Mouse (Mus musculus) frontal cortex, postnatal 14 days (tissue): ENCODE measurements around the gene Fam83e.
A peak's percentile ranks its signal among the peaks of the same experiment; 100 is the strongest.

Experiments
- DNase-seq, 2 experiments: peaks; one replicate each; pipeline ENCODE4 v3.0.0; 2022; ENCODE audit warnings: low spot score in 2 of 2

Gene Fam83e

GRCm38 (mm10) chr7:45739820-45740219 lies 18.8 kb downstream of the Fam83e start:
- DNase-seq: no peak

GRCm38 (mm10) chr7:45741308-45741707 lies 20.3 kb downstream of the Fam83e start:
- no peak for DNase-seq

DNA sequence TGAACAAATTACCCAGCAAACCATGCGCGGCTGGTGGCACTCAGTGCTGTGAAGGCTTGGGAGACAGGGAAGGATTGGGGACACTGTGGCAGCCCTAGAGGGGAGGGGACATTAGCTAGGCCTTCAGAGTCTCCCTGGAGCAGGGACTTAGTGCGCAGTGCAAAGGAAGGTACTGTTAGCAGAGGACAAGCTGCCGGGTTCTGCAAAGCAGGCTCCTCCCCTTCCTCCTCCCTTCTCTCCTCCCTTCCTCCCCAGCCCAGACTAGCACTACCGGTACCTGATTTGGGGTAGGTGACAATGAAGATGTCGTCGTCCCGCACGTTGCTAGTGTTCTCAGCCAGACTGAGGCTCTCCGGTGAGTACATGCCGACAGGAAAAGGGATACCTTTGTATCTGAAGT lies 20.8 kb downstream of the Fam83e start:
- no peak for DNase-seq

DNA sequence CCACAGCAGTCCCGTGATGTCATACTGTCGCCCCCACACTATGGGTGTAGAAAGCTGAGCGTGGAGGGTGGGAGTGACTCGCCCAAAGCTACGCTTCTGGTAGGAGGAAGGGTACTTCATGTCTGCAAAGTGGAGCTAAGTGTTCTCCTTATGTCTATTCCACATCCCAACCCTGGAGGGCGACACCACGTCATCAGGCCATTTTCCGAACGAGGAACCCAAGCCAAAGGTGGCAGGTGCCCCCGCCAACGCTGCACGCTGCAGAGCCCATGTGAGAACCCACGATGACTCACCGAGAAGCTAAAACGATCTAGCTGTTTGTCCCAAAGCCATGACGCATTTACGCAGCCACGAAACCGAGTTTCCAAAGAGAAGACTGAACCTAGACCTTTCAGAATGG lies 21.3 kb downstream of the Fam83e start:
- peak; percentile 58 to 70 for DNase-seq

DNA sequence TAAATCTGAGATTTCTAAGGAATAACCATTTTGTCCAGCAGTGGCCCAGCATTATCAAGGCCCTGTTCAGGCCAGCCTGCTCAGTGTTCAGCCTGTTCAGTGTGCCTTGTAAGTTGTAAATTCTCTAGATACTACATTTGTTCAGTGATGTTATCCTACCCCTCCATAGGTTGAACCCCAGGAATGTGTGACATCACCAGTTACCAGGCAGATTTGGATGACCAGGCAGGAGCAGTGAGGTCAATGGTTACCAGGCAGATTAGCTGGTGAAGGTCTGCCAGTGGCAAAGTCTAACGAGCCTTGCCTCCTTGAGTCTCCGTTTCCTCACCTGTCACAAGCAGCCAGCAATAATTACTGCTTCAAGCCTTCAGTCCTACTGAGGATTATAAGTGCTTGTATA lies 23.4 kb downstream of the Fam83e start:
- peak; percentile 61 to 67 for DNase-seq

- DNase-seq: no peak
Observed at GRCm38 (mm10) chr7:45746518-45746917, 25.5 kb downstream of the Fam83e start.

GRCm38 (mm10) chr7:45747450-45747849 lies 26.4 kb downstream of the Fam83e start:
- DNase-seq: no peak

DNA sequence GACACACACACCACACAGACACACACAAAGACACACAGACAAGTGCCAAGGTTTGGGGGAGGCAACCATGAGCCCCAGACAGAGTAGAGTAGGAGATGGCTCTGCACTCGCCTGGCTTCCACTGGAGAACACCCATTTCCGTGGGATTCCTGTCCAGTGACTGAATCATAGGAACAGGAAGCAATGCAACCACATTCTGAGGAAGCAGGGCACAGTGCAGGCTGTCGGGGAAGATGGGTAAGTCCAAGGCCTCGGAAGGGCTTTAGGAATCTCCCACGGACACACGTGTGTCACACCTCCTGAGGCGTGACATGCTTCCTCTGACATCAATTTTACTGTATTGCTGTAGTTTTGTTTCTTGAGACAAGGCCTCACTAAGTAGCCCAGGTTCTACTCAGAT lies 27.1 kb downstream of the Fam83e start:
- DNase-seq: no peak

- no peak for DNase-seq
Observed at GRCm38 (mm10) chr7:45749401-45749800, 28.4 kb downstream of the Fam83e start.

DNA sequence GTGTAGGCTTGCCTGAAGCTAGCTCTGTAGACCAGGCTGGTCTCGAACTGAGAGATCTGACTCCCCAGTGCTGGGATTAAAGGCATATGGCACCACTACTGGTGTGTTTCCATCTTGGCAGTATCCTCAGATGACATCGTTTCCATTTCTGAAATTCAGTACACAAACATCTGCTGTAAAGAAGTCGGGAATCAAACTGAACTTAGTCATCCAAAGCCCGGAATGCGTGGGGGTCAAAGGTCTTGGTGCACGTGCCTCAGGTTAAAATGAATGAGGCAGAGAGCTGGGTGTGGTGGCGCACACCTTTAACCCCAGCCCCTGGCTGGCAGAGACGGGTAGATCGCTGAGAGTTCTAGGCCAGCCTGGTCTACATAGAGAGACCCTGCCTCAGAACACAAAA lies 29.1 kb downstream of the Fam83e start:
- no peak for DNase-seq

DNA sequence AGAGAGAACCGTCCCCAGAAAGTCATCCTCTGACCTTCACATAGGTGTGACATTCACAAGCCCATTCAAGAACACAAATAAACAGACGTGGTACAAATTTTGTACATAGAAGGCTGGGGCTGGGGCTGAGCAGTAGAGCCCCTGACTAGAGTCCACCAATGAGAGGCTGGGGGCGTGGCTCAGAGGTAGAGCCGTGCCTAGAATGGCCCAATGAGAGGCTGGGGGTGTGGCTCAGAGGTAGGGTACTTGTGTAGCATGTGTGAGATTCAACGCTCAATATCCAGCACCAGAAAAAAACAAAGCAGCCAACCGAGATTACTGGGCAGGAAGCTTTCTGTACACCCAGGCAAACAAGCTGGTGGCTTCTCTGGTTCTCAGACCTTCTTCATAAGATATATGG lies 34.7 kb downstream of the Fam83e start:
- no peak for DNase-seq

DNA sequence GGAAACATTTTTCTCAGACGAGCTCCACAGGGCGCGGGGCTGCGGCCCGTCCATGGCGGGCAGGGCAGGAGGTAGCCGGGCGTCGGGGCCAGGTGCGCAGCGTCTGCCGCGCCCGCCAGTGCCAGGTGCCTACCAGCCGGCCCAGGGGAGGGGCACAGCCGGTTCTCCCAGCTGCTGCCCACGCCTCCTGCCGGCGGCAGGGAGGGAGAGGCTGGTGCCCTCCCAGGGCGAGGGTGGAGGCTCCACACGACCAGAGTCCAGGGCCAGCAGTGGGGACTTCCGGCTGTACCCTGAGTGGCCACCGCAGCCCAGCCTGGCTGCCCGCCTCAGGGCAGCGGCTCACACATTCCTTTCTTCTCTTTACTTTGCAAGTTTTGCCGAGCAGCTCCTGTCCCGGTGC lies 38.4 kb downstream of the Fam83e start:
- DNase-seq: no peak

- no peak for DNase-seq
Observed at GRCm38 (mm10) chr7:45760151-45760550, 39.1 kb downstream of the Fam83e start.

GRCm38 (mm10) chr7:45765995-45766394 lies 45.0 kb downstream of the Fam83e start:
- DNase-seq: no peak

DNA sequence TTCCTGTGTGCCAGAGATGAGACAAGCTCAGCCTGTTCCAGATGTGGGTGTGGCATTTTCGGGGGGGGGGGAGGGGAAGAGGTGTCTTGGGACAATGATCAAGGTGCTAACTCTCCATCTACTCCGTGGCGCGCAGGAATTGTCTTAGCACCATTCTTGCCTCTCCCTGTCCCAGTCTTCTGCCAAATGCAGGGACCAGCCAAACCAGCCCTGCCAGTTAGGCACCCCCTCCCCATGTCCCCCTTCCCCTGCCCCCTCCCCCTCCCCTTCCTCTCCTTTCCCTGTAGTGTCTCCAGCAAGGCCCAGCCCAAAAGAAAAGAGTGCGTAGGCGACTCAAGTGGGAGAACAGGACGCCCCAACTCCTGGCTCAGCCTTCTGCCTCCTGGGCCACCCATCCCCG lies 45.8 kb downstream of the Fam83e start:
- no peak for DNase-seq

DNA sequence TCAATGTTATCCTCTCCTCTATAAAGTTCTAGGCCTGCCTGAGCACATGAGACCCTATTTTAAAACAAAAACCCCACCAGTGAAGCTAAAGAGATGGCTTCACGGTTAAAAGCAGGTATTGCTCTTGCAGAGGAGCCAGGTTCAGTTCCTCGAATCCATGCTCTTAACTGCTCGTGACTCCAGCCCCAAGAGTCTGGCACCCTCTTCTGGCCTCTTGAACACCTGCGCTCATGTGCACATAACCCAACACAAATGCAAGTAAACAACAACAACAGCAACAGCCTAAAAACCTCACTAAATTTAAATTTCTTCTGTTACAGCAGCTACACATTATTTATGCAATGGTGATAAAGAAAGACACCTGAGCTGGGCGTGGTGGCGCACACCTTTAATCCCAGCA lies 46.5 kb downstream of the Fam83e start:
- no peak for DNase-seq

- no peak for DNase-seq
Observed at GRCm38 (mm10) chr7:45770427-45771082, 49.5 kb downstream of the Fam83e start.

GRCm38 (mm10) chr7:45771101-45771500 lies 50.1 kb downstream of the Fam83e start:
- DNase-seq: no peak

- DNase-seq: no peak
Observed at GRCm38 (mm10) chr7:45775237-45775636, 54.2 kb downstream of the Fam83e start.
